Mouse (Mus musculus) spleen, postnatal 10 days (tissue): ENCODE data around the gene Man1c1.

Experiments used
- DNase-seq, 2 experiments: peaks; one replicate each; pipeline ENCODE4 v3.0.0; 2021 to 2022; ENCODE audit warnings: low spot score in 2 of 2

Man1c1 gene

GRCm38 (mm10) chr4:134638111-134638550 is 66.0 kb downstream of the Man1c1 start:
- DNase-seq: no peak

- no peak for DNase-seq
Measured at GRCm38 (mm10) chr4:134636406-134636805, 67.7 kb downstream of the Man1c1 start.

- DNase-seq: no peak
Measured at GRCm38 (mm10) chr4:134634001-134634400, 70.1 kb downstream of the Man1c1 start.

- DNase-seq: no peak
Measured at GRCm38 (mm10) chr4:134632131-134632711, 71.9 kb downstream of the Man1c1 start.

GRCm38 (mm10) chr4:134631471-134632130 is 72.5 kb downstream of the Man1c1 start:
- DNase-seq: no peak

- no peak for DNase-seq
Measured at GRCm38 (mm10) chr4:134628575-134629384, 75.3 kb downstream of the Man1c1 start.

GRCm38 (mm10) chr4:134628058-134628457 is 76.0 kb downstream of the Man1c1 start:
- DNase-seq: no peak

- no peak for DNase-seq
Measured at GRCm38 (mm10) chr4:134626883-134627282, 77.2 kb downstream of the Man1c1 start.

- DNase-seq: no peak
Measured at GRCm38 (mm10) chr4:134626350-134626749, 77.7 kb downstream of the Man1c1 start.

GRCm38 (mm10) chr4:134624109-134624862 is 79.8 kb downstream of the Man1c1 start:
- no peak for DNase-seq

- DNase-seq: no peak
Measured at GRCm38 (mm10) chr4:134621695-134622094, 82.4 kb downstream of the Man1c1 start.

GRCm38 (mm10) chr4:134620246-134620645 is 83.8 kb downstream of the Man1c1 start:
- no peak for DNase-seq

- peak; percentile 22 to 28 for DNase-seq
Measured at GRCm38 (mm10) chr4:134619489-134619870, 84.6 kb downstream of the Man1c1 start.

GRCm38 (mm10) chr4:134618810-134619488 is 85.1 kb downstream of the Man1c1 start:
- DNase-seq: peak; percentile 26 to 50

GRCm38 (mm10) chr4:134617779-134618178 is 86.3 kb downstream of the Man1c1 start:
- DNase-seq: no peak

GRCm38 (mm10) chr4:134615929-134616625 is 88.0 kb downstream of the Man1c1 start:
- DNase-seq: no peak

GRCm38 (mm10) chr4:134612070-134612667 is 91.9 kb downstream of the Man1c1 start:
- no peak for DNase-seq

- no peak for DNase-seq
Measured at GRCm38 (mm10) chr4:134610616-134611015, 93.5 kb downstream of the Man1c1 start.

GRCm38 (mm10) chr4:134607679-134608078 is 96.4 kb downstream of the Man1c1 start:
- DNase-seq: no peak

- no peak for DNase-seq
Measured at GRCm38 (mm10) chr4:134606054-134606453, 98.0 kb downstream of the Man1c1 start.
